Mouse (Mus musculus) ES-Bruce4 (cell line): ENCODE data around the gene Cers1. TPM values are rescaled to one million over a fixed set of nuclear protein-coding genes. Genes with fewer than 3 reads are reported as not detected.

Experiments used
- H3K27ac ChIP-seq: 2 replicates; pipeline ENCODE4 v1.5.1; 2012; ENCODE audit warnings: low read length, inconsistent platforms; ENCODE audit not compliant: insufficient read depth
- H3K27me3 ChIP-seq: 2 replicates; pipeline ENCODE4 v1.6.1; 2012; ENCODE audit warnings: mild to moderate bottlenecking, low read length, inconsistent platforms; ENCODE audit not compliant: control insufficient read depth, poor library complexity, insufficient read depth, severe bottlenecking
- H3K36me3 ChIP-seq: 2 replicates; pipeline ENCODE4 v1.6.1; 2012; ENCODE audit warnings: inconsistent platforms, mild to moderate bottlenecking, low read length, moderate library complexity; ENCODE audit not compliant: control insufficient read depth, poor library complexity, insufficient read depth, severe bottlenecking
- H3K4me1 ChIP-seq: one replicate; pipeline ENCODE4 v1.8.1; 2011; ENCODE audit warnings: low read length; ENCODE audit not compliant: control insufficient read depth, insufficient read depth
- H3K4me3 ChIP-seq: 2 replicates; pipeline ENCODE4 v1.5.1; 2011; ENCODE audit warnings: low read depth, mild to moderate bottlenecking, low read length
- H3K9ac ChIP-seq: 2 replicates; pipeline ENCODE4 v1.6.1; 2012; ENCODE audit warnings: low read depth, mild to moderate bottlenecking, inconsistent platforms; ENCODE audit not compliant: poor library complexity, severe bottlenecking
- H3K9me3 ChIP-seq: replicated peaks from 2 replicates; pipeline ENCODE4 v1.6.1; 2012; ENCODE audit warnings: mild to moderate bottlenecking, low read length, inconsistent platforms; ENCODE audit not compliant: control insufficient read depth, poor library complexity, insufficient read depth, severe bottlenecking
- CTCF ChIP-seq: IDR thresholded peaks from one replicate; pipeline ENCODE4 v1.8.1; 2011; ENCODE audit warnings: low read depth, low read length
- EP300 ChIP-seq: IDR thresholded peaks from 2 replicates; pipeline ENCODE4 v1.6.1; 2011; ENCODE audit warnings: low read depth, low read length; ENCODE audit not compliant: insufficient read depth
- POLR2A ChIP-seq: IDR thresholded peaks from one replicate; pipeline ENCODE4 v1.8.1; 2011; ENCODE audit warnings: low read length; ENCODE audit not compliant: insufficient read depth
- polyA plus RNA-seq: library from polyadenylated mRNA; stranded (reverse); fragments of >200 nt; gene quantifications from 2 replicates; pipeline ENCODE4 v1.2.4, GENCODE M21; 2011; ENCODE audit warnings: low read depth; ENCODE audit not compliant: missing spikeins, insufficient read depth, insufficient read length

Cers1 gene
- polyA plus RNA-seq = 3.4 and 3.8 TPM in 2 replicates

- Histone ChIP-seq H3K9me3 (no peaks in the 10 kb centered on the region), H3K36me3 (peaks cover 10% of the 10 kb centered on the region; the same call in 1 of the 2 replicates), H3K27me3 (no peaks in the 10 kb centered on the region), H3K27ac (no peak within 1 kb of the TSS), H3K4me1 (no peaks in the 10 kb centered on the region), H3K4me3 (peak within 1 kb of the TSS; percentile 87), H3K9ac (peak within 1 kb of the TSS; percentile 73)
- TF ChIP-seq EP300 (no peak), CTCF (no peak), POLR2A (no peak)
Measured at GRCm38 (mm10) chr8:70315624-70316510, at the start of gene Cers1. Cers1 (plus strand) TSS chr8:70315775.

- Histone ChIP-seq H3K27me3 (no peaks in the 10 kb centered on the region), H3K4me3 (no peak overlapping the region), H3K9me3 (no peaks in the 10 kb centered on the region), H3K9ac (no peak overlapping the region), H3K4me1 (peaks cover 3% of the 10 kb centered on the region), H3K27ac (no peak overlapping the region), H3K36me3 (peaks cover 13% of the 10 kb centered on the region)
- TF ChIP-seq CTCF (no peak), EP300 (no peak), POLR2A (no peak)
Measured at GRCm38 (mm10) chr8:70267674-70268073, 47.9 kb upstream of the Cers1 start.

- Histone ChIP-seq H3K4me3 (no peak overlapping the region), H3K9me3 (no peaks in the 10 kb centered on the region), H3K36me3 (peaks cover 6% of the 10 kb centered on the region), H3K27me3 (no peaks in the 10 kb centered on the region), H3K27ac (no peak overlapping the region), H3K4me1 (peaks cover 3% of the 10 kb centered on the region), H3K9ac (no peak overlapping the region)
- no peak for TF ChIP-seq CTCF
- TF ChIP-seq EP300 = no peak
- no peak for TF ChIP-seq POLR2A
Measured at GRCm38 (mm10) chr8:70268311-70268710, 47.3 kb upstream of the Cers1 start.

DNA sequence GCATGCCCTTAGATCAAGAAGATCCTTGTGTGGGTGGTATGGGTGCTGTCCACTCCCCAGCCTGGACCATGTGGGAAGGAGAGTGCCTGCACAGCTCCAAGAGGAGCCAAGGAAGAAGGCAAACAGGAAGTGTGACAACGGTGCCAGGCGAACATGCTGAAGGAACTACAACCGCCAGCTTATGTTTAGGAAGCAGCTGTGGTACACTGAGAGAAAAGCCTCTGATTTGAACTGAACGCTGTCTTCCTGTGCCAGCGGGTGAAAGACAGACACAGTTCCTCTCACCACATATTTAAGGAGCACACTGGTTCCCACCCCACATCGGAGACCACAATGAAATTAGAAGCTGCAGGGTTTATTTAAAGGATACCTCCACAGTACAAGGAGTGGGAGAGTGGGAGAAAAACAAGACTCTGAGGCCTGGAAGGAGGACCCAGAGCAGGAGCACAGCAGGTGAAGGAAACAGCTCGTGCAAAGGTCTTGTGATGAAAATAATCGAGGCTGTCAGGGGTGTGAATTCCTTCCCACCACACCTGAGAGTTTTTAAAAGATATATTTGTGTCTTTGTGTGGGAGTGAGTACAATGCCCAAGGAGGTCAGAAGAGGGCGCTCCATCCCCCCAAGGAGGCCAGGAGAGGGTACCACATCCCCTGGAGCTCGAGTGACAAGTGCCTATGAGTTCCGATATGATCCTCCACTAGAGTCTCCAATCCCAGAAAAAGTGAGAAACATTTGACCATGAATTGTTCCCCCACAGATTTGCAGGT, 46.6 kb upstream of the Cers1 start:
- no peaks in the 10 kb centered on the region for H3K27me3 ChIP-seq
- TF ChIP-seq POLR2A (no peak), CTCF (peak; percentile 80)
- H3K27ac ChIP-seq = no peak overlapping the region
- H3K4me3 ChIP-seq = no peak overlapping the region
- H3K36me3 ChIP-seq = peaks cover 3% of the 10 kb centered on the region; the same call in 1 of the 2 replicates
- no peaks in the 10 kb centered on the region for H3K9me3 ChIP-seq
- peaks cover 3% of the 10 kb centered on the region for H3K4me1 ChIP-seq
- no peak overlapping the region for H3K9ac ChIP-seq

DNA sequence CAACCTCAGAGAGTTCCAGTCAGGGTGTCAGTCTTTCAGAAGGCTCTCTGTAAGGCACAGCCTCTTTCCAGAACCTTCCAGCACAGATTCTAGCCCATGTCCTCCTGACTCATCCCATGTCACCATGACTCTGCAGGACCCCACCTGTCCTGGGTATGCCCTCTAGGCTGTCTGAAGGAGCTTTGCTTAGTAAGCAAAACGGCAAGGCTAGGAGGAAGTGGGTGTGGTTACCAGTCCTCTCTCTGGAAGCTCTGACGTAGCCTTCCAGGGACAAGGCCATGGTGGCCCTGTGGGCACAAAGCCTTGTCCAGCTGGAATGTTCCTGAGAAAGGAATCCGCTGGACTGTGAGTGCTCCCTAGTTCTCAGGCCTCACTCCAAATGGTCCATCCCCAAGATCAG, 42.6 kb upstream of the Cers1 start:
- Histone ChIP-seq H3K9ac (no peak overlapping the region; the same call in 1 of the 2 replicates), H3K27ac (peak overlapping the region; percentile 88), H3K4me1 (peaks cover 6% of the 10 kb centered on the region), H3K4me3 (no peak overlapping the region; the same call in 1 of the 2 replicates), H3K9me3 (no peaks in the 10 kb centered on the region), H3K36me3 (no peaks in the 10 kb centered on the region), H3K27me3 (no peaks in the 10 kb centered on the region)
- TF ChIP-seq CTCF (no peak), EP300 (peak; percentile 97)

GRCm38 (mm10) chr8:70274350-70274749, 41.2 kb upstream of the Cers1 start:
- no peak overlapping the region for H3K9ac ChIP-seq
- no peak overlapping the region for H3K4me3 ChIP-seq
- no peaks in the 10 kb centered on the region for H3K36me3 ChIP-seq
- no peaks in the 10 kb centered on the region for H3K27me3 ChIP-seq
- H3K27ac ChIP-seq = peak overlapping the region; percentile 83
- peaks cover 6% of the 10 kb centered on the region for H3K4me1 ChIP-seq
- TF ChIP-seq POLR2A = no peak
- TF ChIP-seq CTCF = no peak
- TF ChIP-seq EP300 = peak; percentile 61
- no peaks in the 10 kb centered on the region for H3K9me3 ChIP-seq
